Mouse (Mus musculus) skeletal muscle tissue, adult 2 months (tissue): ENCODE data around the gene Prkaa1.
"Not testable (repeated sequence)": the region's sequence is repeated elsewhere in the genome, so short reads cannot be mapped to it uniquely, and the experiment has no call there.

Experiments
- DNase-seq: peaks from one replicate; pipeline ENCODE4 v3.0.0-alpha.2; 2012; ENCODE audit warnings: low read depth, low spot score

The Prkaa1 gene

DNA sequence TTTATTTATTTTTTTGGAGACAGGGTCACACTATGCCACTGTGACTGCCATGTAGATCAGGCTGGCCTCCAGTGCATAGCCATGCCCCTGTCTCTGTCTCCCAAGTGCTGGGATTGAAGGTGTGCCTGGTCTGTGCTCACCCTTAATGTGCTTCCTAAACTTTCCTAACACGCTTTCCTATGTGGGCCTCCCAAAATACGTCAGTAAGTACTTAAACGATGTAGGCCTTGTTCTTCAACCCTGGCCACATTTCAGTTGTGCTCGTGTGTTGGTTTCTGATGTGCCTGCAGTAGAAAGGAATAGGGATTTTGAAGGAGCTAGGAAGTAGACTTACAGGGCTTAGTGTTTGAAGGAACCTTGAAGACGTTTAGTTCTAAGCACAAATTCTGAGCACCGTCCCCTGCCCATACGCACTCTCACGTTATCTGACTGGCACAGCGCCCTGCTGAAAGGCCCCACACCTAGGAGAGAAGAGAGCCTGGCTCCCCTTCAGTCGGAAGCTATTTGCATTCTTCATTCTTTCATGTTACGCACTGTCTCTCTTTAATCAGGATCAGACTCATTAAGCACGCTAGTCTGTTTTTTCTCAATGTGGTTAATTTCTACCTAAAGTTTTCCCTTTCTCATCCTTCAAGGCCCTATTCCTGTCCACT lies 21.6 kb downstream of the Prkaa1 start:
- no peak for DNase-seq

DNA sequence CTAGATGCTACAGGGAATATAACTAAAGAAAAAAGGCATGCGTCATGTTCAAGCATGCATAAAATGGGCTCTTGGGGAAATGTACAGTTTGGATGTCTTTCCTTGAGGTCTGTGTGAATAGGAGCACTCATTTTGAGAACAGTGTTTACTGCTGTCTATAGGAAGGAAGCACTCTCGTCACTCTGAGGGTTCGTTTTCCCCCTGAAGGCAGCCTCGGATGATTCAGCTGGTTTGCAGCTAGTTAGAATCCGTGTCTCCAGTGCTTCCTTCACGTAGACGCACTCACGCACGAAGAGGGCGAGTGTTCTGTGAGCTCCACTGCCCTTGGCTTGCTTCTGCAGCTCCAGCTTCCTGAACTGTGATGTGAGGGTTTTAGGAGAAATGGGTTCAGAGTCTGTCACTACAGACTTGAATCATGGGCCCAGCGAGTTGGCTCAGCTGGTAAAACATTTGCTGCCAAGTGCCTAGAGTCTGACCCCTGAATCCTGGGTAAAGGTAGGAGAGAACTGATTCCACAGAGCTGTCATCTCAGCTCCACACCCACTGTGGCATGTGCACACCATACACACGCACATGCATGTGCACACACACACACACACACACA lies 29.7 kb downstream of the Prkaa1 start:
- DNase-seq = no peak

DNA sequence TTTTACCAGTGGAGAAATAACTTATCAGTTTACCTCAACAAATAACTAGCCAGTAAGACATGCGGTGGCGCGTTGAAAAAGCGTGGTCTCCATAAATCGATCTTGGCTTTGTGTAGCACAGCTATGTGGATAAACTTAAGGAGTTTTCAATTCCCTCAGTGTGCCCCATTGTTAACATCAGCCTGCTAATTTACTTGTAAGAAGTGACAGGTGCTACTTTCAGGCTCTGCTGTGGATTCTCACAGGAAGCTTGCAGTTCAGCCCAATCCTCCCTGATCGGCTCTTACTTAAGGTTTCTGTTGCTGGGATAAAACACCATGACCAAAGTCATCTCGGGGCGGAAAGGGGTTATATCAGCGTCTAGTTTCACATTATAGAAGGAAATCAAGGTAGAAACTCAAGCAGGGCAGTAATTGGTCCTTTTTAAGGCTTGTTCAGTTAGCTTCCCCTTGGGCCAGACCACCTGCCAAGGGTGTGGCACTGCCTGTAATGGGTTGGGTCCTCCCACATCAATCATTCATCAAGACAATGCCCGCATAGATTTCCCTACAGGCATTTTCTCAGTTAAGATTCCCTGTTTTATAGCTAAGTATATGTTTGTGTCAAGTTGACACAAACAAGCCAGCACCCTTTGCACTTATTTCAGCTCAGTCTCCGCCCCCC lies 41.1 kb downstream of the Prkaa1 start:
- DNase-seq = no peak

DNA sequence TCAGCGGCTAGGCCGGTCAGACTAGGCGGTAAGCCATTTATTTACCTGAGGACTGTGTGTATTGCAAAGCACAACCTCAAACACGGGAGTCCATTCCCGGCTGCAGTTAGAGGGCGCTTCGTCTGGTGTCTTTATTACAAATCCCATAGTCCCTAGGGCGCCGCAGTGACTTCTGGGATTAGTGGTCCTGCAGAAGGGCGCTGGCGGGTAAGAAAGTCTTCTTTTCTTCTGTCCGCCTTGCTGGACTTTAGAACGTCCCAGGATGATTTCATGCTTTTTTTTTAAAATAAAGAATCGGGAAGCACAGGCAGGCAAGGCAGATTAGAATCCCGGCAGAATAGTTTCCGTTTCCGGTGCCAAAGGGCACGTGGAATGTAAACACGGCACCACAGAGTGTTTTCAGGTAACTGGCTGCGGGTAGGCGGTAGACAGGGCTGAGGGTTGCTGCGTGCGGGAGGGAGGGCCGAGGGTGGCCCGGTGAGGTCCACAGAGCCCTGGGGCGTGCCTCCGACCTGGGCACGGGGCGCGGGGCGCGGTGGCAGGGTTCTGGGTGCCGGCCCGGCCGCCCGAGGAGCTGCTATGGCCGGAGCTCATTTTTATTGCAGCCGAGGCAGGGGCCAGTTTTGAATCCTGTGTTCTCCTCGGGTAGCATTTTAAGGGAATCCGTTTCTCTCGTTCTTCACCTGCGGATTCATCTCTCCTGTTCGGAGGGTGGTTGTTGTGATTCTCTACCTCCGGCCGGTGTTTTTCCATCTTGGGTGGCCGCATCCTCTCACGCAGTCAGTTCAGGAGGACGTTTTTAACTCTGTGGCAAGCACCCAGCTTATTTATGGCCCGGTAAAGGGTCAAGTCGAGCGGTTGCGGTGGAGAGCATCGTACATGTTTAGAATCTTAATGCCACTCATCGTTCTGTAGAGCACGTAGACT lies 42.0 kb downstream of the Prkaa1 start, which contains the start of gene Ttc33:
Gene Ttc33, plus strand, starts transcription at position 160 of the 927 bp plus-strand sequence.
- DNase-seq = peak; percentile 60

DNA sequence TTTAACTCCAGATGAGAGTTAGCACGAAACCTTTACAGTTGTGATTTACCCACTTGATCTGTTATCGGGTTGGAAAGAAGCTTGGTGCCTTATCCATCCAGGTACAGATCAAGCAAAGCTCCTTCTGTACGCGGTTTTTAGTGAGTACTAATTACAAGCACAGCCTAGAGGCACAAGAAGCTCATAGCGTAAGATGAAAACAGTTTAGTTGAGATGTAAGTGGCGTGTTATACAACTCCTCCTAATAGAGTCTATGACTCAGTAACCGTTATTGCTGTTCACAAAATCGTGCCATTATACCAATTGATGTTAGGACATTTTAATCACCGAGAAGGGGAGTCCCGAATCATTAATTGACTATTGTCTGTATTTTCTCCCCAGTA lies 42.6 kb downstream of the Prkaa1 start:
- DNase-seq = no peak

DNA sequence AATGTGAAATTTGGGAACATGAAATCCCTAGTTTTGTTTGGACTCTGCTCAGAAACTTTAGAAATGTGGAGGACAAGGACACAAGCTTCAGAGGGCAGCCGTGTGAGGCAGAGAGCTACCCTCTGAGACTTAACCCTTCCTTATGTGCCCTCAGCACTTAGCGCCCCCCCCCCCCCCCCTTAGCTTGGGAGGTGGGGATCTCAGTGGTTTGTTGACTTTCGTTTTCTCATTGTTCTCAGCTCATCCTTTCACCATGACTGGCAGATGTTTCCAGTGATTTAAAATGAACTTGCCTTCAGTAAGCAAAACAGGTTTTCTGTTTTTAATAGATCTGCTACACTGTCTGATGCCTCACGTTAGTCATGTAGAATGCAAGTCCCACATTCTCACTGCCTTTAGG lies 43.5 kb downstream of the Prkaa1 start:
- DNase-seq = no peak

DNA sequence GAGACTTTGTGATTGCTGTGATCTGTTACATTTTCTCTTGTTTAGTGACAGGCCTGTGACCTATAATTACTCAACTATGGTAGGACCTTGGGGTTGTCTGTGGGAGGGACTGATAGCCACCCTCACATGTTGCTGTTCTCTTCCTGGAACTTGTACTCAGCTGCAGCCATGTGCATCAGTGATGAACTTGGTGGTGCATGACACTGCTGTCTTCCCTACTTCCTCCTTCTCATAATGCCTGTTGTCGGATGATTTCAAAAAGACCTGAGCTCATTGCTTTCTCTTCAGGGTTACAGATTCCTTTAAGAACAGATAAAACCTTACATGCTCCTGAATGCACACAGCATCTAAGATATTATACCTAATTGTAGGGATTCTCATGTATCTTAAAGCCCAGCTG lies 44.4 kb downstream of the Prkaa1 start:
- no peak for DNase-seq

DNA sequence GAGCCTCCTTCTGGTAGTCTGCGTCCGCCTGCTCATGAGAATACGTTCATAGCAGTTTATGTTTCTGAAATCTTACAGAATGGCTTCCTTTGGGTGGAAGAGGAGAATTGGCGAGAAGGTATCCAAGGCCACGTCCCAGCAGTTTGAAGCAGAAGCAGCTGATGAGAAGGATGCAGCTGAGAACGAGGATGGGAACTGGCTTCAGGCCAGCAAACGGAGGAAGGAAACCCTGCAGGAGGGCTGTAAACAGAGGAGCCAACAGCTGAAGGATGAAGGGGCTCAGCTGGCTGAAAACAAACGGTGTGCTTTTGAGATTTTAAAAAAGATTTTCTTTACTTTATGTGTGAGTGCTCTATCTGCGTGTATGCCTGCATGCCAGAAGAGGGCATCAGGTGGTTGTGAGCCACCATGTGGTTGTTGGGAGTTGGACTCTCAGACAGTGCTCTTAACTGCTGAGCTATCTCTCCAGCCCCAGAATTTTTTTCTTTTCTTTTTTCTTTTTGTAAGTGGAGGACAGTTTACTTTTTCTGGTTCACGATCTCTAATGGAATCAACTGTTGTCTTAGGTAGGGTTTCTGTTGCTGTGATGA lies 45.9 kb downstream of the Prkaa1 start:
- DNase-seq = no peak

DNA sequence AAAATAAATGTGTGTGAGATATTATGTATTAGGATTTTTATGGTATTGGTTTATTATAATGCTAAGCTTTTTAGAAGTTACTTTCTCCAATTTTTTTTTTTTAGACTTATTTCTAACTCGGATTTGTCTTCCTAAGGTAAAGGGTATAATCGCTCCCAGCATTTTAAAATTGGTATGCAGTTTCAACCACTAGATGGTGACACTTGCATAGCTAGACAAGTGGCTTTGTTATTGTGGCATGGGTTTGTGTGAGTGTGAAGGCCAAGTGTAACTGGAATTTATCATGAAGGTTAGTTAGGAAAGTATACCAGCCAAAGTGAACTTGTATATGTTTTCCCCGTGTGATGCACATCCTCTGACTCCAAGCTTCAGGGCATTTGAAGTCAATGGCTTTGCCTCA lies 50.2 kb downstream of the Prkaa1 start:
- DNase-seq = no peak

DNA sequence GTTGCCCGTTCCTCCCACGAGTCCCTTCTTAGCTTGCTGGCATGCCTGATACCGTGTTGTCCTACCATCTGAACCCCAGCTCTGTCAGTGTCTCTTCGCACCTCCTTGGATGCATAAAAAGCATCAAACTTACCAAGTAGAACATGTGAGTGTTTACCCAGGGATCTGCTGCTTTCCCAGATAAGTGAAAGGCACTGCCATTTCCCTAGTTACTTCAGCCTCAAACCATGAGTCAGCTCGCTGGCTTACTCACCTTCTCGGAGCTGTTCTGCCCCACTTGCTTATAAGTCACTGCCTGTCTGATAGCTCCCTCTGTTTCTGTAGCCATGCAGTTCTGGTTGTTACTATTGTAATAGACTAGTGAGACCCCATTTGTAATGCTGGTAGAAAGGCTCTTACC lies 50.8 kb downstream of the Prkaa1 start:
- no peak for DNase-seq

DNA sequence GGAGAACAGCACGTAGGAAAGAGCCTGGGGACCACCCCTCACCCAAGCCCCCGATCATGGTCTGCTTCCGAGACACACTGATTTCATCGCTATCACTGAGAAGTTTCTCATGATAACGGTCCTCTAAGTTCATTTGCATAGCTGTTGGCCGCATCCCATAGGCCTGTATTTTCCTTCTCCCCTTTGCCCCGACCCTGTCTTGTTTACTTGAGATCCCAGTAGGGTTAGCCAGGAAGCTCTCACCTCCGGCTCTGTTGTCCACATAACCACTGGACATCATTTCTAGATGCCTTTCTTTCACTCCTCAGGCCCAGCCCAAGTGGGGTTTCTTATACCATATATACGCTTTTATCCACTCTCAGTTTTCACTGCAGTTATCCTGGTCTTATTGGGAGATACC lies 51.3 kb downstream of the Prkaa1 start:
- no peak for DNase-seq

DNA sequence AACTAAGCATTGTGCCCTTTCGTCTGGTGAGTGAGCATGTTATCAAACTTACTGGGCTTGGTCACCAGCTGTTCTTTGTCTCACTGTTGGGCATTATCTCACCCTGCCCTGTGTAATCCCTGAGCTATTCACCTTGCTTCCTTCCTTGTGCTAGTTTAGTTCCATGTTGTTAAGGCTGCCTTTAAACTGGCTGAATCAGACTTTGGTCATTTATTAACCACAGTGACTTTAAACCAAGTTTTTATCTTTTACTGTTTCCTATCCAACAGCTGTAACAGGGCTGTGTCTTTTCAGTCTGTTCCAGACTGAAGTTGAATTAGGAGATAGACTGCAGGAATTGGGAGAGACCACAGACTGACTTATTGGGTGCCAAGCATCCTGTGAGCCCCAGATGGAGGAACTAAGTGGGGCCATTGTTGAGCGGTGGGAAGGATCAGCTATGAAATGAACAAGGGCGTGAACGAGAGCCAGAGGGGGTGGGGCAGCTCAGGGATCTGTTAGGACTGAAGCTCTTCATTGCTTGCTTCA lies 52.4 kb downstream of the Prkaa1 start:
- DNase-seq = no peak

DNA sequence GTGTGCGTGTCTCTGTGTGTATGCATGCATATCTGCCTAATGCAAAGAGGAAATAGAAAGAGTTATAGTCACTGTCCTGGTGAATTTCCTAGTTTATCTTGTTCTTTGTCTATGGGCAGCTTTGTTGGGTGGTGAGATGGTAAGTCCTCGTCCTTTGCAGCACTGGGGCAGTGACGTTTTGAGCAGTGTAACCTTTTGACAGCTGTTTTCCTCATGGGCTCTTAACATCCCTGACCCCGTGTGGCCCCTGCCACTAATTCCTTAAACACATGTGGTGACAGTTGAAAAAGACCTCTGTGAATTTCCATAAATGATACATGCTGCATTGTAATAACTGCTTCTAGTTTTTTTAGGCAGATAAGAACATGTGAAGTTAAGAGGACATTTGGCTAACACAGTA lies 53.0 kb downstream of the Prkaa1 start:
- DNase-seq = no peak

DNA sequence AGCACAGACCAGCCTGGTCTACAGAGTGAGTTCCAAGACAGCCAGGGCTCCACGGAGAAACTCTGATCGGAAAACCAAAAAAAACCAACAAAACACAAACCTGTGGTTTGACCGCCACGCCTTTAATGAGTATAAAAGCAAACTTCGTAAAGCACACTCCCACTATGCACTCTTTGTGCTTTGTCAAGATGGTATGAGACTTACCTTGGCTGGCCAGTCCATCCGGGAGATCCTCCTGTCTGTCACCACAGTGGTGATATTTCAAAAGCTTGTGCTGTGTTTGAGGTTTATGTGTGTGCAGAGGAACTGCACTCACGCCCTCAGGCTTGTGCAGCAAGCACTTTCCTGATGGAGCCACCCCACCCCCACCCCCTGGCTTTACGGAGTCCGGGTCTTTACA lies 61.6 kb downstream of the Prkaa1 start:
- no peak for DNase-seq

DNA sequence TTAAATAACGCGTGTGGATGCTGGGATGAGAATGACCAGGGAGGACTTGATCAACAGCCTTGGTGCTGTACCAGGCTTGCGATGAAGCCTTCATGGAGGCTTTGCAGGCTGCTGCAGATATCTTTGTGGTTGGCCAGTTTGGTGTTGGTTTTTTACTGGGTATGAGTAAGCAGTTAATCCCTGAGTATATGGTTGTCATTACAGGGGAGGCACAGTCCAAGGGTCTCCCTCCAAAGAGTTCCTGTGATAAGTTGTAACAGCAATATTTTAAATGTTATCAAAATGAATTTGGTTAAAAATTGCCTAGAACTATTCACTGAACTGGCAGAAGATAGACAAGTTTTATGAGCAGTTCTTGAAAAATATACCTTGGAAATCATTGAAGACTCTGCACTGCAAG lies 65.5 kb downstream of the Prkaa1 start:
- no peak for DNase-seq

DNA sequence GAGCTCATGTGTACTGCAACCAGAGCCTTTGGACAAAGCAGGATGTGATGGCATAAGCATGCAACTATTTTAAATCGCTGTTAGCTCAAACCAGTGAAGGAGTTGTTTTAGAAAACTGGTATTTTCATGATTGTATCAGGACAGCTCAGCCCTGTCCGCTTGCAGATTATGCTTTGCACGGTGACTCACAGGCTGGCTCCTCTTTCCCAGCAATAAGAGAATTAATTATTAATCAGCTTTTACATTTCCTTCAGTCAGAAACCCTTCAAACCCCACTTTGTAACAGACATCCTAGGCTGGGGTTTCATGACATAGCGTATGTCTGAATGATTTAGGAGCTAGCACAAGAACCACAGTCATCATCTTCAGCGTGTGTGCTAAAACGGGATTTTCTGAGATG lies 76.8 kb downstream of the Prkaa1 start:
- DNase-seq = no peak

DNA sequence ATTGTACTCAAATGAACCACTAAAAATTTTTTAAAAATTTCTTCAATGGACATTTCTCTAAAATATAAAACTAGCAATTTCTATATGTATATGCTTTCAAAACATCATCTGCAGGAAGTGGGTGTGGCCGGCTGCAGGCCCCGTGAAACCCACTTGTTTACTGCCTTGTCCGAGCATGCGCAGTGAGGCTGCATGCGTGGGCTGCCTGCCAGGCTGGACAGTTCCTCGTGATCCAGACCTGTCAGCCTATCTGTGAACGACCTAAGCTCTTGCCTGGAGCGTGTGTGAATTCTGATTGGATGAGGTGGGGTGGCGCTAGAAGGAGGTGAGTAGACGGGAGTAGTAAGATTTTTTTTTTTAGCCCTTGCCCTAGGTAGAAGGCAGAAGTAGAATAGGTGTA lies 87.1 kb downstream of the Prkaa1 start:
- not testable (repeated sequence) for DNase-seq
